Mouse (Mus musculus) A20 (cell line): ENCODE measurements around the gene Inf2.

Experiments used
- DNase-seq: peaks from one replicate; pipeline ENCODE4 v3.0.0-alpha.2; 2011; ENCODE audit warnings: low read depth, low spot score

Gene Inf2

GRCm38 (mm10) chr12:112627097-112627881 lies 38.7 kb downstream of the Inf2 start:
- peak; percentile 46 for DNase-seq

GRCm38 (mm10) chr12:112628197-112628596 lies 39.6 kb downstream of the Inf2 start:
- no peak for DNase-seq

- peak; percentile 48 for DNase-seq
Observed at GRCm38 (mm10) chr12:112628928-112629721, 40.5 kb downstream of the Inf2 start.

- DNase-seq: no peak
Observed at GRCm38 (mm10) chr12:112630029-112630428, 41.4 kb downstream of the Inf2 start.

GRCm38 (mm10) chr12:112630796-112631195 lies 42.2 kb downstream of the Inf2 start:
- DNase-seq: no peak

GRCm38 (mm10) chr12:112631472-112631871 lies 42.9 kb downstream of the Inf2 start:
- DNase-seq: no peak

GRCm38 (mm10) chr12:112632084-112632777 lies 43.6 kb downstream of the Inf2 start:
- DNase-seq: no peak

- peak; percentile 41 for DNase-seq
Observed at GRCm38 (mm10) chr12:112632907-112633306, 44.3 kb downstream of the Inf2 start.

GRCm38 (mm10) chr12:112633686-112634085 lies 45.1 kb downstream of the Inf2 start:
- peak; percentile 55 for DNase-seq

- no peak for DNase-seq
Observed at GRCm38 (mm10) chr12:112639526-112639925, 50.9 kb downstream of the Inf2 start.

- DNase-seq: no peak
Observed at GRCm38 (mm10) chr12:112643126-112643525, 54.5 kb downstream of the Inf2 start.

- peak; percentile 100 for DNase-seq
Observed at GRCm38 (mm10) chr12:112644180-112644854, 55.7 kb downstream of the Inf2 start, which contains the start of gene Siva1. TSS of gene Siva1 (plus strand) at chr12:112644679.

- DNase-seq: no peak
Observed at GRCm38 (mm10) chr12:112644855-112645506, 56.4 kb downstream of the Inf2 start.

GRCm38 (mm10) chr12:112646139-112646538 lies 57.6 kb downstream of the Inf2 start:
- DNase-seq: no peak

- no peak for DNase-seq
Observed at GRCm38 (mm10) chr12:112648081-112648480, 59.5 kb downstream of the Inf2 start.

GRCm38 (mm10) chr12:112651778-112652439 lies 63.3 kb downstream of the Inf2 start:
- no peak for DNase-seq

GRCm38 (mm10) chr12:112653157-112653824 lies 64.7 kb downstream of the Inf2 start:
- peak; percentile 83 for DNase-seq

- DNase-seq: no peak
Observed at GRCm38 (mm10) chr12:112654076-112654475, 65.5 kb downstream of the Inf2 start.

- DNase-seq: no peak
Observed at GRCm38 (mm10) chr12:112658619-112659018, 70.0 kb downstream of the Inf2 start.

GRCm38 (mm10) chr12:112659109-112659508 lies 70.5 kb downstream of the Inf2 start:
- DNase-seq: peak; percentile 50
